Mouse (Mus musculus) lung, embryonic 16.5 days (tissue): ENCODE data around the gene Trp53rka. TPM values are rescaled to one million over a fixed set of nuclear protein-coding genes. Genes with fewer than 3 reads are reported as not detected.

Experiments used
- ATAC-seq: fragments of 200-750 bp; cut with Nextera tagmentation; 2 replicates; pipeline ENCODE4 v1.8.0; 2017; ENCODE audit warnings: low read depth, mild to moderate bottlenecking, moderate library complexity
- H3K27ac ChIP-seq: fragments of 300-500 bp; sonication (generic); 2 replicates; pipeline ENCODE4 v1.5.1; 2014; ENCODE audit warnings: mild to moderate bottlenecking, control low read depth, low read length
- H3K27me3 ChIP-seq: fragments of 300-500 bp; sonication (generic); 2 replicates; pipeline ENCODE4 v1.6.1; 2014; ENCODE audit warnings: low read depth, low read length, mixed read lengths; ENCODE audit not compliant: control insufficient read depth, insufficient read depth
- H3K36me3 ChIP-seq: fragments of 300-500 bp; sonication (generic); 2 replicates; pipeline ENCODE4 v1.6.1; 2014; ENCODE audit warnings: low read length; ENCODE audit not compliant: control insufficient read depth, insufficient read depth
- H3K4me1 ChIP-seq: fragments of 300-500 bp; sonication (generic); replicated peaks from 2 replicates; pipeline ENCODE4 v1.6.1; 2014; ENCODE audit warnings: low read length, mixed read lengths; ENCODE audit not compliant: control insufficient read depth, insufficient read depth
- H3K4me2 ChIP-seq: fragments of 300-500 bp; sonication (generic); 2 replicates; pipeline ENCODE4 v1.6.1; 2014; ENCODE audit warnings: low read depth, low read length, control low read depth
- H3K4me3 ChIP-seq: fragments of 300-500 bp; sonication (generic); 2 replicates; pipeline ENCODE4 v1.5.1; 2014; ENCODE audit warnings: mild to moderate bottlenecking, low read length, control low read depth
- H3K9ac ChIP-seq: fragments of 300-500 bp; sonication (generic); 2 replicates; pipeline ENCODE4 v1.6.1; 2014; ENCODE audit warnings: low read length, control low read depth
- H3K9me3 ChIP-seq: fragments of 300-500 bp; sonication (generic); 2 replicates; pipeline ENCODE4 v1.6.1; 2016; ENCODE audit warnings: low read length; ENCODE audit not compliant: control insufficient read depth
- WGBS: fragments of 180-500 bp; shearing (Covaris S2); extraction: QIAGEN DNeasy Blood & Tissue Kit; methylation state at CpG from one replicate; pipeline ENCODE4 v1.1.7; 2014; 5-methylcytosine and 5-hydroxymethylcytosine counted together
- polyA plus RNA-seq: library from polyadenylated mRNA; unstranded; fragments of >200 nt; fragmentation: Nextera tagmentation; extraction: Ambion mirVana; gene quantifications from 2 replicates; pipeline ENCODE4 v1.2.1, GENCODE M21; 2015

The Trp53rka gene
- polyA plus RNA-seq, 1 experiment from 2014 or later, result 29.4 TPM

DNA sequence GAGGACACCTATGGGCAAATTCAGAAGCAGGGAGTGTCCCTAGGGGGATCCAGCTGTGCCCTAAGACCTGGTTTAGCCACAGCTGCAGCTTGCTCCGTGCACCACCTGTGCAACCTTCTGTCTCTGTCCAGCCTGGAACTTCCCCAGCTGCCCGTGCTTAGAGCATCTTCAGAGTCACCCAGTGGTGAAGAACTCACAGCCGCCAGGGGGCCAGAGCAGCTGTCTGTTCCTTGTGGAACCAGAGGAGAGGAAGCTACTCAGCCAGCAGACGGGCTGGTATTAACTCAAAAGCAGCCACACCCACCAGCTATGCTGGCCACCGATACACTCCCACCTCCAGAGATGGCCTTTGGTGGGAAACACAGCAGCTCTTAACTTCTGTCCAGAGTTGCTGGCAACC is 23.0 kb downstream of the Trp53rka start:
- WGBS, result 21% methylated on average over 5 of the region's 5 CpGs
- H3K4me1 ChIP-seq, result peaks cover 6% of the 10 kb centered on the region; the same call in 1 of the 2 replicates
- no peak overlapping the region for H3K27ac ChIP-seq
- no peaks in the 10 kb centered on the region for H3K9me3 ChIP-seq
- H3K27me3 ChIP-seq, result peaks cover 18% of the 10 kb centered on the region
- no peak for ATAC-seq
- H3K36me3 ChIP-seq, result no peaks in the 10 kb centered on the region
- H3K9ac ChIP-seq, result no peak overlapping the region
- H3K4me3 ChIP-seq, result no peak overlapping the region
- H3K4me2 ChIP-seq, result no peak overlapping the region

DNA sequence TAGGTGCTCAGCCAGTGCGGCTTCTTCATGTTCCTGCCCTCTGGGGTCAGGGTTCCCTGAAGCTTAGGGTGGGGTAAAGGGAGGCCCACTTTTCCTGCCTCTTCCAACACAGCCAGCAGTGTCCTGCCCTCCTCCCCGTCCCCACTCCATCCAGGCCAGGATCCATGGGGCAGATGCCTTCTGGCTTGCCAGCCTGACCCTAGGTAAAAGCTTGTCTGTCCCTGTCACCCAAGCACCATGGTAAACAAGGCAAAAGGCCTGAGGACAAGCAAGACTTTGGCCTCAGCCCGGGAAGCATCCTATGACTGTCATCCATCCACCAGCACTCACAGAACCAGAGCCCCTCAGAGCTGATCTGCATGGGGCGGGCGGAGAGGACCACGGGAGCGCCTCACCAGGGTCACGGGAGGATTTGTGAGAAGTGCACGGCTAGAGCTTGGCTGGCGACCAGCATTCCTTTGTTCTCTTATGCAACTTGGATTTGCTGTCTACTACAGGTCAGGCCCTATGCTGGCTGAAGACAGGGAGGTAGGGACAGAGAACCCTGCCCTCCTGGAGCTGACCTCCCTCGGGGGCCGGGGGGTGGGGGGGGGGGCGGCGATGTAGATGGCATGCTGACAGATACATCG is 25.2 kb downstream of the Trp53rka start:
- Histone ChIP-seq H3K4me2 (no peak overlapping the region), H3K4me1 (peaks cover 6% of the 10 kb centered on the region; the same call in 1 of the 2 replicates), H3K4me3 (no peak overlapping the region), H3K27ac (no peak overlapping the region), H3K9me3 (no peaks in the 10 kb centered on the region), H3K27me3 (peaks cover 10% of the 10 kb centered on the region), H3K9ac (no peak overlapping the region), H3K36me3 (no peaks in the 10 kb centered on the region)
- WGBS, result 28% methylated on average over 15 of the region's 15 CpGs
- peak; percentile 72; the same call in 1 of the 2 replicates for ATAC-seq

DNA sequence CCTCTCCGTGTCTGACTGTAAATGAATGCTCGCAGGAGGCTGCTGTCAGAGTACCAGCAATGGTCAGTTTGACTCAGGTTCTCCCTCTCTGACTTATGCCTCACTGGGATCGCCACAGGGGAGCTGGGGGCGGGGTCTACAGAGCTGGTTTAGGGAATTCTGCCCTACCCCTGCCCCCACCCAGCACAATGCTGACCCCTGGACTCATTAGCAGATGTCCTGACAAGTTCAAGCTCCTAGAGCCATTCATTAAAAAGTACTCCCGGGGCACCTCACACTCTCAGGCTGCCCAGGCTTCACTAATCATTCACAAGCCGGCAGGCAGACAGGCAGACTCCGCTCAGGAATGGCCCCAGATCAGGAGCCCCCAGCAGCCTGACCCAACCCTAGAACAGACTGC is 33.5 kb downstream of the Trp53rka start:
- no peaks in the 10 kb centered on the region for H3K36me3 ChIP-seq
- no peak overlapping the region for H3K4me3 ChIP-seq
- H3K4me1 ChIP-seq, result no peaks in the 10 kb centered on the region
- no peak for ATAC-seq
- no peak overlapping the region for H3K27ac ChIP-seq
- WGBS, result 11% methylated on average over 7 of the region's 7 CpGs
- H3K27me3 ChIP-seq, result no peaks in the 10 kb centered on the region
- H3K4me2 ChIP-seq, result no peak overlapping the region
- no peaks in the 10 kb centered on the region for H3K9me3 ChIP-seq
- H3K9ac ChIP-seq, result no peak overlapping the region

DNA sequence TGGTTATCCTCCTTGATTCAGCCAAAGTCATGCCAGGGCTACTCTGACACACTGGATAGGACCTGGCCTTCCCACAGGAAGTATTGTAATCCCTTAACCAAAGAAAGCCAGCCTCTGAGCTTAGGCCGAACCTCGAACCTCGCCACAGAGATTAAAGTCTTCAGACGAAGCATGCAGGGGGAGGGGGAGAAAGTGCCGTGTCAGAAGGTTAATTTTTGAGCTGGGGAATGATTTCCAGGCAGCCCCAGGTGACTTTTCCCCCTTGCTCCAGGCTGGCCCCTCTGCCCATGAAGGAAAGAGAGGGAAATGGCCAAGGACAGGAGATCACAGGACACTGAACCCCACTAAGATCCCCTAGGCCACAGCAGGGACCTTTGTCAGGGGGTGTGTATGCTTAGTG is 34.9 kb downstream of the Trp53rka start:
- Histone ChIP-seq H3K4me3 (no peak overlapping the region), H3K4me2 (no peak overlapping the region), H3K9ac (no peak overlapping the region), H3K27me3 (no peaks in the 10 kb centered on the region), H3K4me1 (no peaks in the 10 kb centered on the region), H3K9me3 (no peaks in the 10 kb centered on the region), H3K36me3 (no peaks in the 10 kb centered on the region), H3K27ac (no peak overlapping the region)
- no peak for ATAC-seq
- 59% methylated on average over 5 of the region's 5 CpGs for WGBS

DNA sequence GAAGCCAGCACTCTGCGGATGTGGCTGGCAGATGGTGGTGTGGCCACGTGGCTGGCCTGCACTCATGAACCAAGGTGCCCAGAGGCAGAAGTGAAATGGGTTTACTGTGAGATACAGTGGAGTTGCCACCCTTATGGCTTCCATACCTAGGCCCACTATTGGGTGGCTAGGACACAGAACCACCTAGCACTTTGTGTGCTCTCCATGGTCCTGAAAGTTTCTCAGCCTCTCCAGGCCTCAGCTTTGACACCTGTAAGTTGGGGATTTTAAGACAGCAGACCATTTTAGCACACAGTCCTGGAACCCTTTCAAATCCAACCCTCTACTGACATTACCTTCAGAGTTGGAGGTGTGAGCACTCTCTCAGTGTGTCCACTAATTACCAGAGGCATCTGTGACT is 36.4 kb downstream of the Trp53rka start:
- Histone ChIP-seq H3K27ac (no peak overlapping the region), H3K4me1 (no peaks in the 10 kb centered on the region), H3K4me3 (no peak overlapping the region), H3K36me3 (no peaks in the 10 kb centered on the region), H3K4me2 (no peak overlapping the region), H3K27me3 (no peaks in the 10 kb centered on the region), H3K9me3 (no peaks in the 10 kb centered on the region), H3K9ac (no peak overlapping the region)
- 49% methylated on average over 2 of the region's 2 CpGs for WGBS
- ATAC-seq, result no peak

DNA sequence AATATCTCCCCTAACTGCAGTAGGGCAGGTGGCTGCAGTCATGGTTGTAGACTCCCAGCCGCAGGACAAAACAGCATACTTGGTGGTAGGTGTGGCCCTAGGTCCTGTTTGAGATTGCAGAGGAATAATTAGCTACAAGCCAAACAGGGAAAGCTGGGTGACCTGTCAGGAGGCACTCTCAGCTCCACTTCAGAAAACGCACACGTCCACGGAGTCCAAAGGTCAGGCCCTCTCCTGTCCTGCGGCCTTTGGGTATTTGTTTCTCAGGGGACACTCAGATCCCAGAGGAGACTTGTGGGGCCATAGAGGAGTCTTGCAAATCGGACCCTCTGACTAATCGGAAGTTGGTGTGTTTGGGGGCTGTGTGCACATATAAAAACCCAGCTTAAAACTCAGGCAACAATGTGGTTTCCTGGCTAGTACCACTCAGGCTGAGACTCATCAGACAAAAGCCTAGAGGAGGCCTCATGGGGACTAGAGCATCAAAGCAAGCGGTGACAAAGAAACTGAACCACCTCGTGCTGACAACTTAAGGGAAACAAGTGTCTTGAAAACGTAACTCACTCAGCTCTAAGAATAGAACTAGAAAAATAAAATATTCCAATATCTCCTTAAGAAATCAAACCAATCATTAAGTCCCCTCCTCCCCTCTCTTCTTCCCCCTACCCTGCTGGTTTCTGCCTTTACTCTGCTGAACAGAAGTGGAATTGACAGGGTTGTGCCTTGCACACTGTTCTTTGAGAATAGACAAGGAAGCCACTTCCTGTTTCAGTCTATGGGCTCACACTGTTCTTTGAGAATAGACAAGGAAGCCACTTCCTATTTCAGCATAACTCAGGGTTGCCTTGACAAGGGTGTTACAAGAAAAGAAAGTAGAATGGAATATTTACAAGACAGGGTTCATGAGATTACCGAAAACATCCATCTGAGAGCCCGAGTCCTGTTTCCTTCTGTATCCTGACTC is 40.1 kb downstream of the Trp53rka start:
- H3K9ac ChIP-seq, result no peak overlapping the region
- H3K4me1 ChIP-seq, result no peaks in the 10 kb centered on the region
- H3K9me3 ChIP-seq, result no peaks in the 10 kb centered on the region
- H3K4me3 ChIP-seq, result no peak overlapping the region
- no peak overlapping the region for H3K4me2 ChIP-seq
- H3K36me3 ChIP-seq, result no peaks in the 10 kb centered on the region
- no peak for ATAC-seq
- 60% methylated on average over 12 of the region's 12 CpGs for WGBS
- H3K27ac ChIP-seq, result no peak overlapping the region
- no peaks in the 10 kb centered on the region for H3K27me3 ChIP-seq

DNA sequence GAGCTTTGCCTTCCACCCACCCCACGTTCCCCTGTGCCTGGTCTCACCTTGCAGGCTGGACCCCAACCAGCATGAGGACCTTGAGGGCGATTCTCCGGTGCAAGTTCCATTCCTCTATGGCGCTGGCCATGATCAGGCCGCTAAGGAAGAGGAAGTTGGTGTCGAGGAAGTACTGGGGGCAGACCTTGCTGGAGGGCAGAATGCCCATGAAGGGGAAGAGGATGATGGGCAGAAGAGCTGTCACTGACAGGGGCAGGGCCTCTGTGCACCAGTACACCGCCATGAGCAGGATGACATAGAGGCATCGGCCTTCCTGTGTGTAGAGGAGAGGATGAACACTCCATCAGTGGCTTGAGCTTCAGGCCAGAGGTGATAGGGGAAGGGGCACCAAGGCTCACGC is 44.6 kb downstream of the Trp53rka start:
- no peak overlapping the region for H3K27ac ChIP-seq
- H3K9me3 ChIP-seq, result no peaks in the 10 kb centered on the region
- H3K9ac ChIP-seq, result no peak overlapping the region
- no peaks in the 10 kb centered on the region for H3K4me1 ChIP-seq
- no peaks in the 10 kb centered on the region for H3K36me3 ChIP-seq
- H3K4me2 ChIP-seq, result no peak overlapping the region
- 79% methylated on average over 9 of the region's 9 CpGs for WGBS
- no peak overlapping the region for H3K4me3 ChIP-seq
- H3K27me3 ChIP-seq, result no peaks in the 10 kb centered on the region
- ATAC-seq, result no peak

DNA sequence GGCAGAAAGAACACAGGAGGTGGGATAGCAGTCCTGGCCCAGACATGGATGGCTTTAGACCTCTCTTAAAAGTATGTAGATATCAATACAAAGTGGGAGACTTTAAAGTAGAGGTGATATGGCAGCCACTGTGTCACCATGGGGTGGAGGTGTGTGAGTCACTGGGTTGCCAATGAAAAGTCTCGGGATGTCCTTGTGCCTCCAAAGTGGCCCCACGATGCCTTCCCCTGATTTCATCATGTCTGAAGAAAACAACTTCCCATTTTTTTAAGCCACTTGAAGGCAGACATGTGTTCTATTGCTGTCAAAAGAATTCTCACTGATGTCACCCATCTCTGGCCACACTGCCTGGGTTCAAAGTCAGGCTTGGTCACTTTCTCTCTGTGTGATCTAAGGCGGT is 48.3 kb downstream of the Trp53rka start:
- Histone ChIP-seq H3K36me3 (no peaks in the 10 kb centered on the region), H3K4me1 (no peaks in the 10 kb centered on the region), H3K4me3 (no peak overlapping the region), H3K9me3 (no peaks in the 10 kb centered on the region), H3K27me3 (no peaks in the 10 kb centered on the region), H3K9ac (no peak overlapping the region), H3K4me2 (no peak overlapping the region), H3K27ac (no peak overlapping the region)
- 69% methylated on average over 3 of the region's 3 CpGs for WGBS
- ATAC-seq, result no peak

DNA sequence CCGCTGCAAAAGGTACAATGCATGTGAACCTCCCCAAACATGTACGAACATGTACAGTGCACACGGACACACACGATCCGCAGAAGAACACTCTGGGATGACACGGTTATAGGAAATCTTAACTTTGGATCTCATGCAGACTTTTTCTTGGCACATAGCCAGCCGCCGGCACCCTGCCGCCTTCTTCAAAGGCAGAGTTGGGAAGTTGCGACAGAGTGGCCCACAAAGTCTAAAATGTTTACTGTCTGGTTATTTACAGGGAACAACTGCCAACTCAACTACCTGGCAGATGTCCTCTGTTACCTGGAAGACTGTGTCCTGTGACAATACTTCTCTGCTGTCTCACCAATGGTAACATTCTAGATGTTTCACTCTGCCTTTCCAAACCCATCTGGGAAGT is 50.1 kb downstream of the Trp53rka start:
- H3K9me3 ChIP-seq, result no peaks in the 10 kb centered on the region
- H3K4me1 ChIP-seq, result no peaks in the 10 kb centered on the region
- no peak for ATAC-seq
- H3K27ac ChIP-seq, result no peak overlapping the region
- H3K4me3 ChIP-seq, result no peak overlapping the region
- no peak overlapping the region for H3K9ac ChIP-seq
- 52% methylated on average over 10 of the region's 10 CpGs for WGBS
- no peaks in the 10 kb centered on the region for H3K27me3 ChIP-seq
- no peak overlapping the region for H3K4me2 ChIP-seq
- H3K36me3 ChIP-seq, result no peaks in the 10 kb centered on the region
